Mouse (Mus musculus) thymus, adult 2 months (tissue): ENCODE measurements around the gene Wdr93. TPM values are rescaled to one million over a fixed set of nuclear protein-coding genes. Genes with fewer than 3 reads are reported as not detected.
A peak's percentile ranks its signal among the peaks of the same experiment; 100 is the strongest.

Experiments used
- DNase-seq: peaks from one replicate; pipeline ENCODE4 v3.0.0; 2021
- H3K27ac ChIP-seq: fragments of 200-500 bp; 2 replicates; pipeline ENCODE4 v1.5.1; 2012; ENCODE audit warnings: low read length, control low read depth; ENCODE audit not compliant: control insufficient read depth, insufficient read depth
- H3K27me3 ChIP-seq: fragments of 200-500 bp; 2 replicates; pipeline ENCODE4 v1.6.1; 2012; ENCODE audit warnings: mild to moderate bottlenecking, low read length, moderate library complexity, mixed read lengths; ENCODE audit not compliant: control insufficient read depth, insufficient read depth
- H3K36me3 ChIP-seq: fragments of 200-500 bp; 2 replicates; pipeline ENCODE4 v1.6.1; 2012; ENCODE audit warnings: mild to moderate bottlenecking, low read length, moderate library complexity; ENCODE audit not compliant: control insufficient read depth, insufficient read depth
- H3K4me1 ChIP-seq: fragments of 200-500 bp; replicated peaks from 2 replicates; pipeline ENCODE4 v1.6.1; 2012; ENCODE audit warnings: low read length; ENCODE audit not compliant: control insufficient read depth, insufficient read depth
- H3K4me3 ChIP-seq: fragments of 200-500 bp; 2 replicates; pipeline ENCODE4 v1.5.1; 2012; ENCODE audit warnings: mild to moderate bottlenecking, low read length, control low read depth, moderate library complexity; ENCODE audit not compliant: control insufficient read depth, insufficient read depth
- CTCF ChIP-seq: fragments of 200-500 bp; IDR thresholded peaks from 2 replicates; pipeline ENCODE4 v1.5.1; 2012; ENCODE audit warnings: mild to moderate bottlenecking, control low read depth, low read length, moderate library complexity, borderline replicate concordance; ENCODE audit not compliant: control insufficient read depth, poor library complexity, insufficient read depth; ENCODE audit errors: extremely low read depth
- POLR2A ChIP-seq: fragments of 200-500 bp; IDR thresholded peaks from 2 replicates; pipeline ENCODE4 v1.6.1; 2012; ENCODE audit warnings: mild to moderate bottlenecking, low read length, control low read depth, moderate library complexity; ENCODE audit not compliant: control insufficient read depth, poor library complexity, insufficient read depth; ENCODE audit errors: extremely low read depth
- WGBS: fragments of 180-500 bp; shearing (Covaris S2); methylation state at CpG from one replicate; pipeline ENCODE4 v1.1.7; 2018; 5-methylcytosine and 5-hydroxymethylcytosine counted together
- polyA plus RNA-seq: library from polyadenylated mRNA; depleted of rRNA; stranded (reverse); fragments of >200 nt; gene quantifications from 2 replicates; pipeline ENCODE4 v1.2.3, GENCODE M21; 2012

Wdr93 gene
- polyA plus RNA-seq, 1 experiment, result 0.22 TPM

- WGBS, result under 1% methylated on average over 55 of the region's 55 CpGs
- DNase-seq, result peak; percentile 83
Observed at GRCm38 (mm10) chr7:79715187-79715981, 27.6 kb upstream of the Wdr93 start, which contains the start of gene Kif7. TSS of gene Kif7 (minus strand) at chr7:79715720.

DNA sequence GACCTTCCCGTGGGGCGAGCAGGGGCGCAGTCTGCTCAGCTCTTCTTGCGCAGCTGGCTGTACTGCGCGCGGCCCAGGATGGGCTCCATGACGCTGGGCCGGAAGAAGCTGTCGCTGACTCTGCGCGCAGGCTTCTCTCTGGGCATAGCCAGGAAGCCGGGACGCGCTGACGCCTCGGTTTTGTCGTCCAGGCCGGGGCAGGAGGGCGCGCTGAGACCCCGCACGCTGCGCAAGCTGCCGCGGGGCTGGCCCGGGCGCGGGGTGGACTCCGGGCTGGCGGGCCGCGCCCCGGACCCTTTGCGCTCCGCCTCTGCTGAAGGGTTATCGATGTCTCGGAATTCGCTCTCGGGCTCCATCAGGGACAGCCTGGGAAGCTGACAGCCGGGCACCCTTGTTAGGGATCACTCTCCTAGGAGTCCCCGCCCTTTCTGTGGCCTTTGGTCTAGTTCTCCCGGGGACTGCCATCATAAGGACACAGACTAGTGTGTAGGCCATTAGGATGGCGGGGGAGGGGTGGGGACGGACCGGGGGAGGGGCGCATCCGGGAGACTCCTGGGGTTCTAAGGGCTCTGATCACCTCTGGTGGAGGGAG, 21.5 kb upstream of the Wdr93 start:
- no peaks in the 10 kb centered on the region for H3K36me3 ChIP-seq
- H3K4me1 ChIP-seq, result peaks cover 4% of the 10 kb centered on the region
- H3K4me3 ChIP-seq, result peak overlapping the region; percentile 56
- 2% methylated on average over 48 of the region's 48 CpGs for WGBS
- peak; percentile 79 for DNase-seq
- no peaks in the 10 kb centered on the region for H3K27me3 ChIP-seq
- H3K27ac ChIP-seq, result no peak overlapping the region
- TF ChIP-seq POLR2A (no peak), CTCF (0 out of 2 replicates have a peak, but pooled peaks have one; percentile 48)

More at GRCm38 (mm10) chr7:79715187-79715981, 27.6 kb upstream of the Wdr93 start, which contains the start of gene Kif7:
- Histone ChIP-seq H3K4me1 (peaks cover 6% of the 10 kb centered on the region), H3K27ac (no peak within 1 kb of the TSS), H3K4me3 (peak within 1 kb of the TSS; percentile 56), H3K36me3 (no peaks in the 10 kb centered on the region), H3K27me3 (no peaks in the 10 kb centered on the region; the same call in 1 of the 2 replicates)
- TF ChIP-seq CTCF (0 out of 2 replicates have a peak, but pooled peaks have one; percentile 30), POLR2A (no peak)

GRCm38 (mm10) chr7:79727091-79727490, 15.9 kb upstream of the Wdr93 start:
- H3K27me3 ChIP-seq, result no peaks in the 10 kb centered on the region; the same call in 1 of the 2 replicates
- DNase-seq, result peak; percentile 73
- TF ChIP-seq POLR2A (no peak), CTCF (peak; percentile 80; the same call in 1 of the 2 replicates)
- H3K4me1 ChIP-seq, result no peaks in the 10 kb centered on the region
- no peak overlapping the region for H3K27ac ChIP-seq
- H3K4me3 ChIP-seq, result no peak overlapping the region
- 20% methylated on average over 2 of the region's 2 CpGs for WGBS
- no peaks in the 10 kb centered on the region for H3K36me3 ChIP-seq

DNA sequence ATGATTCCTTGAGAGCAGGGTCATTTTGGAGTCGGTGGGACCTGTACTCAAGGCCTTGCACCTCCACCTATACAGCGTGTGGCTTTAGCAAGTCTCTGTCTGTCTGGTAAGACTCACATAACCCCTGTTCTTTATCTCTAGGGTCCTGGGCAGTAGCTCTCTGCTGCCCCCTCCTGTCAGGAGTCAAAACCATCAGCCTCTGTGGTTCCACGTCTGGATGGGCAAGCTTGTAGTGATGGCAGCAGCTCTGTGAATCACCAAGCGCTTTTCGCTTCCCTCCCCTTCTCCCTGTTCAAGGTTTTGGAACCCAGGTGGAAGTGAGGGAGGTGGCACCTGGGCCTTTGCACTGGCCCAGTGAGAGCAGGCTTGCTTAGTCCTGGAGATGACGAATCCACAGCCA, 14.7 kb upstream of the Wdr93 start:
- no peaks in the 10 kb centered on the region for H3K36me3 ChIP-seq
- 35% methylated on average over 6 of the region's 6 CpGs for WGBS
- H3K27me3 ChIP-seq, result no peaks in the 10 kb centered on the region; the same call in 1 of the 2 replicates
- H3K4me3 ChIP-seq, result no peak overlapping the region
- DNase-seq, result peak; percentile 77
- no peaks in the 10 kb centered on the region for H3K4me1 ChIP-seq
- TF ChIP-seq CTCF (peak; percentile 72; the same call in 1 of the 2 replicates), POLR2A (no peak)
- no peak overlapping the region for H3K27ac ChIP-seq

GRCm38 (mm10) chr7:79729169-79729568, 13.8 kb upstream of the Wdr93 start:
- WGBS, result 5% methylated on average over 8 of the region's 8 CpGs

GRCm38 (mm10) chr7:79729743-79730370, 13.1 kb upstream of the Wdr93 start:
- peak; percentile 21 for DNase-seq
- Histone ChIP-seq H3K4me3 (no peak overlapping the region), H3K27me3 (no peaks in the 10 kb centered on the region; the same call in 1 of the 2 replicates), H3K27ac (no peak overlapping the region), H3K36me3 (no peaks in the 10 kb centered on the region), H3K4me1 (no peaks in the 10 kb centered on the region)
- TF ChIP-seq CTCF, result 0 out of 2 replicates have a peak, but pooled peaks have one; percentile 46
- TF ChIP-seq POLR2A, result no peak
- WGBS, result 67% methylated on average over 11 of the region's 11 CpGs

More at GRCm38 (mm10) chr7:79729169-79729568, 13.8 kb upstream of the Wdr93 start:
- H3K36me3 ChIP-seq, result no peaks in the 10 kb centered on the region
- H3K4me3 ChIP-seq, result no peak overlapping the region
- no peak overlapping the region for H3K27ac ChIP-seq
- no peaks in the 10 kb centered on the region for H3K4me1 ChIP-seq
- peak; percentile 78 for DNase-seq
- H3K27me3 ChIP-seq, result no peaks in the 10 kb centered on the region; the same call in 1 of the 2 replicates
- TF ChIP-seq CTCF, result peak; percentile 87
- TF ChIP-seq POLR2A, result no peak
